Comparison of ENCODE assay signal across 22 mouse cellular contexts in genomic region chr16:70407780-70408179, GRCm38 (mm10).
DNase-seq lines count a peak whose midpoint lies in the region; ATAC-seq lines count a peak whose summit lies in the region.
"Had no signal": no experiment of that assay in that cellular context is flagged by ENCODE, and none has a peak within 500 bp of the region (broad histone marks: within the 10 kb centered on the region; RNA-seq: fewer than 3 reads in every experiment).

No protein-coding gene starts in this region.

- DNase-seq in kidney, adult 9 months: peak; percentile 3
- DNase-seq in kidney, postnatal 10 days: no peak
- no peak for DNase-seq in adrenal gland, adult 18-20 months (ENCODE audit: low spot score in 2 of 2)
- DNase-seq in retina, postnatal 1 day: no peak
- DNase-seq: adrenal gland, postnatal 14 days; cerebellum, adult 11-12 months; cerebellum, adult 9-11 months; cerebellum, postnatal 36 days; embryo, embryonic 11 days; gastrocnemius, adult 2 months; gastrocnemius, postnatal 25 days; heart, postnatal 10 days; heart, postnatal 4 days had no signal

- no peaks in the 10 kb centered on the region for H3K36me3 ChIP-seq in megakaryocyte, embryonic 14.5 days (replicated peaks; ENCODE audit: low read length)
- H3K36me3 ChIP-seq in hindbrain, embryonic 16.5 days (ENCODE audit: control insufficient read depth, insufficient read depth, low read length): no peaks in the 10 kb centered on the region
- H3K36me3 ChIP-seq: embryonic facial prominence, embryonic 15.5 days; forebrain, embryonic 10.5 days; heart, embryonic 10.5 days; hindbrain, embryonic 13.5 days had no signal

- 96% methylated on average over 2 of the region's 2 CpGs for WGBS in hindbrain, embryonic 16.5 days

- H3K4me1 ChIP-seq in megakaryocyte, embryonic 14.5 days: no peaks in the 10 kb centered on the region
- H3K4me1 ChIP-seq in hindbrain, embryonic 16.5 days (ENCODE audit: control insufficient read depth, insufficient read depth, low read depth, low read length): no peaks in the 10 kb centered on the region
- H3K4me1 ChIP-seq: embryonic facial prominence, embryonic 15.5 days; forebrain, embryonic 10.5 days; heart, embryonic 10.5 days; hindbrain, embryonic 13.5 days had no signal

- H3K9me3 ChIP-seq in megakaryocyte, embryonic 14.5 days: no peaks in the 10 kb centered on the region
- no peaks in the 10 kb centered on the region for H3K9me3 ChIP-seq in hindbrain, embryonic 16.5 days (ENCODE audit: control insufficient read depth, low read length)
- H3K9me3 ChIP-seq: embryonic facial prominence, embryonic 15.5 days; forebrain, embryonic 10.5 days; heart, embryonic 10.5 days; hindbrain, embryonic 13.5 days had no signal

- ATAC-seq in hematopoietic stem cell, adult 5-6 weeks (replicated peaks in 1 of 2; ENCODE audit: insufficient read depth in 1 of 2, low FRiP score in 2 of 2, low TSS enrichment in 1 of 2, low read depth in 1 of 2, poor library complexity in 2 of 2, severe bottlenecking in 2 of 2): peak; percentile 21 to 65; a peak in 2 of 4 replicates
- no peak for ATAC-seq in hindbrain, embryonic 16.5 days
- ATAC-seq: forebrain, embryonic 14.5 days had no signal

- no peak overlapping the region for H3K9ac ChIP-seq in hindbrain, embryonic 16.5 days (ENCODE audit: low read depth, low read length)
- H3K9ac ChIP-seq: embryonic facial prominence, embryonic 15.5 days; hindbrain, embryonic 13.5 days had no signal

- peak overlapping the region; percentile 28 for H3K4me3 ChIP-seq in megakaryocyte, embryonic 14.5 days (replicated peaks)
- no peak overlapping the region for H3K4me3 ChIP-seq in hindbrain, embryonic 16.5 days (ENCODE audit: low read length)
- H3K4me3 ChIP-seq: embryonic facial prominence, embryonic 15.5 days; erythroblast, embryonic 14.5 days; forebrain, embryonic 10.5 days; gastrocnemius, adult 2 months; heart, embryonic 10.5 days; hindbrain, embryonic 13.5 days had no signal

- no peak overlapping the region for H3K27ac ChIP-seq in hindbrain, embryonic 16.5 days (ENCODE audit: low read depth, low read length)
- H3K27ac ChIP-seq: embryonic facial prominence, embryonic 15.5 days; forebrain, embryonic 10.5 days; gastrocnemius, adult 2 months; heart, embryonic 10.5 days; hindbrain, embryonic 13.5 days had no signal

- H3K27me3 ChIP-seq in megakaryocyte, embryonic 14.5 days (replicated peaks): no peaks in the 10 kb centered on the region
- H3K27me3 ChIP-seq in hindbrain, embryonic 16.5 days (replicated peaks; ENCODE audit: control insufficient read depth, insufficient read depth, low read length): no peaks in the 10 kb centered on the region
- H3K27me3 ChIP-seq: embryonic facial prominence, embryonic 15.5 days; hindbrain, embryonic 13.5 days had no signal

- no peak overlapping the region for H3K4me2 ChIP-seq in hindbrain, embryonic 16.5 days (ENCODE audit: low read length)
- H3K4me2 ChIP-seq: embryonic facial prominence, embryonic 15.5 days; hindbrain, embryonic 13.5 days had no signal
